Mouse (Mus musculus) midbrain, embryonic 16.5 days (tissue): ENCODE data around the gene Efcab7. TPM values are rescaled to one million over a fixed set of nuclear protein-coding genes. Genes with fewer than 3 reads are reported as not detected.

Experiments used
- ATAC-seq: fragments of 200-750 bp; cut with Nextera tagmentation; 2 replicates; pipeline ENCODE4 v1.8.0; 2017; ENCODE audit warnings: moderate TSS enrichment
- H3K27ac ChIP-seq: fragments of 300-500 bp; sonication (generic); 2 replicates; pipeline ENCODE4 v1.5.1; 2014; ENCODE audit warnings: mild to moderate bottlenecking, low read length, mixed read lengths
- H3K27me3 ChIP-seq: fragments of 300-500 bp; sonication (generic); 2 replicates; pipeline ENCODE4 v1.6.1; 2014; ENCODE audit warnings: low read depth, low read length, mixed read lengths; ENCODE audit not compliant: control insufficient read depth, insufficient read depth
- H3K36me3 ChIP-seq: fragments of 300-500 bp; sonication (generic); 2 replicates; pipeline ENCODE4 v1.6.1; 2014; ENCODE audit warnings: mild to moderate bottlenecking, low read length, moderate library complexity, mixed read lengths; ENCODE audit not compliant: control insufficient read depth, insufficient read depth
- H3K4me1 ChIP-seq: fragments of 300-500 bp; sonication (generic); 2 replicates; pipeline ENCODE4 v1.6.1; 2014; ENCODE audit warnings: mild to moderate bottlenecking, low read length, mixed read lengths; ENCODE audit not compliant: control insufficient read depth, insufficient read depth
- H3K4me2 ChIP-seq: fragments of 300-500 bp; sonication (generic); 2 replicates; pipeline ENCODE4 v1.6.1; 2014; ENCODE audit warnings: mild to moderate bottlenecking, low read length, mixed read lengths
- H3K4me3 ChIP-seq: fragments of 300-500 bp; sonication (generic); 2 replicates; pipeline ENCODE4 v1.5.1; 2014; ENCODE audit warnings: low read depth, mild to moderate bottlenecking, low read length, moderate library complexity, mixed read lengths
- H3K9ac ChIP-seq: fragments of 300-500 bp; sonication (generic); 2 replicates; pipeline ENCODE4 v1.6.1; 2014; ENCODE audit warnings: low read depth, low read length, mixed read lengths
- H3K9me3 ChIP-seq: fragments of 300-500 bp; sonication (generic); replicated peaks from 2 replicates; pipeline ENCODE4 v1.6.1; 2014; ENCODE audit warnings: mild to moderate bottlenecking, low read length, mixed read lengths; ENCODE audit not compliant: control insufficient read depth, poor library complexity, severe bottlenecking
- WGBS: fragments of 180-500 bp; shearing (Covaris S2); extraction: QIAGEN DNeasy Blood & Tissue Kit; methylation state at CpG from one replicate; pipeline ENCODE4 v1.1.7; 2014; 5-methylcytosine and 5-hydroxymethylcytosine counted together
- polyA plus RNA-seq: library from polyadenylated mRNA; unstranded; fragments of >200 nt; fragmentation: Nextera tagmentation; extraction: Ambion mirVana; gene quantifications from 2 replicates; pipeline ENCODE4 v1.2.1, GENCODE M21; 2015

Gene Efcab7
- polyA plus RNA-seq, 1 experiment from 2014 or later = 11.7 TPM

DNA sequence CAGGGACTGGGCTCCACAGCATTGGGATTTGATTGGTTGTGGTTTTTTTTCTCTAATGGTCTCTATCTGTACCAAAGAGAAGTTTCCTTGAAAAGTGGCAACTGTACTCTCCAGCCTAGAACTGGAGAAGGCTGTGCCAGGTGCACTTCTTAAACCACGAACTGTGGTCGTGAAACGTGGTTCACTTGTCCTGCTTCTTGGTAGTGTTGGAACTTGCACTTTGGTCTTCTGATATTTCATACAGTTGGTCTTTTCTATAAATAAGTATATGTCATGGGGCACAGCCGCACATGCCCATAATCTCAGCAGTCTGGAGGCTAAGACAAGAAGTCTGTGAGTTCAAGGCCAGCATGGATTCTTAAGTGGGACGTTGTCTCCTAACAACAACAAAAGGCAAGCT, 107.3 kb downstream of the Efcab7 start:
- Histone ChIP-seq H3K9me3 (no peaks in the 10 kb centered on the region), H3K4me2 (no peak overlapping the region), H3K27ac (no peak overlapping the region), H3K9ac (no peak overlapping the region), H3K4me3 (no peak overlapping the region), H3K4me1 (peaks cover 4% of the 10 kb centered on the region; the same call in 1 of the 2 replicates), H3K36me3 (no peaks in the 10 kb centered on the region; the same call in 1 of the 2 replicates), H3K27me3 (no peaks in the 10 kb centered on the region)
- WGBS = 96% methylated on average over 5 of the region's 5 CpGs
- ATAC-seq = no peak

DNA sequence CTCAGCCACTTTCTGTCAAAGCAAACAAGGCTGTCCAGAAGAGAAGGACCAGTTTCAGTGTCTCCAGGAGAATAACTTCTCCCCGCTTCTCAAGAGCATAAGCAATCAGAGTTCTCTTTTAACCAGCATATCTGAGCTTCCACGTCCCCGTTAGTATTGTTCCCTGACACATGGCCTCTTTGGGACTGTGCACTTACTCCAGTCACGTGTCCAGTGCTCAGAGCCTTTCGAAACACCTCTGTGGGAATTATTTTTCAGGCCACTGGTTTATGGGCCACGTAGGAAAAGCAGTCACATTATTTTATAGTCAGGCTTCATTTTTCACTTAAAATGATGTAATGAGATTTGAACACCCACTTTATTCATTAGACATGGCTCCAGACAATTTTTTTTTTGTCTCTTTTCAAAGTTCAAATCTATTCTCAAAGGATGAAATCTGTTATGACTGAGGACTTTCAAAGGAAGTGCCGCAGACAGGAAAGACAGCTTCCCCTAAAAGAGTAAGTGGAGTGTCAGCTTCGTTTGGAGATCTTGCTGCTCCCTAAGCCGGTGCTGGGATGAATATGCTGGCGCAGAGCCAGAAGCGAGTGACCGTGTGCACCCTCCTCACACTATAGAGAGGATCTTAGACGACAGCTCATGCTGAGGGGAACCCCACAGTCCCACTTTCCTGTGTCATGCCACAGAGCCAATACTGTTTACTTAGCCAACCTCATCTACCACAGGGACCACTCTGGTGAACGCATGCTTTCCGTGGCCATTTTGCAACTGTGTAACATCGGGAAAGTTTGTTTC, 110.9 kb downstream of the Efcab7 start:
- H3K27me3 ChIP-seq = no peaks in the 10 kb centered on the region
- no peak overlapping the region for H3K27ac ChIP-seq
- no peak overlapping the region for H3K9ac ChIP-seq
- H3K9me3 ChIP-seq = no peaks in the 10 kb centered on the region
- no peaks in the 10 kb centered on the region for H3K4me1 ChIP-seq
- H3K4me3 ChIP-seq = no peak overlapping the region
- 47% methylated on average over 16 of the region's 16 CpGs for WGBS
- H3K4me2 ChIP-seq = no peak overlapping the region
- ATAC-seq = no peak
- H3K36me3 ChIP-seq = no peaks in the 10 kb centered on the region; the same call in 1 of the 2 replicates

DNA sequence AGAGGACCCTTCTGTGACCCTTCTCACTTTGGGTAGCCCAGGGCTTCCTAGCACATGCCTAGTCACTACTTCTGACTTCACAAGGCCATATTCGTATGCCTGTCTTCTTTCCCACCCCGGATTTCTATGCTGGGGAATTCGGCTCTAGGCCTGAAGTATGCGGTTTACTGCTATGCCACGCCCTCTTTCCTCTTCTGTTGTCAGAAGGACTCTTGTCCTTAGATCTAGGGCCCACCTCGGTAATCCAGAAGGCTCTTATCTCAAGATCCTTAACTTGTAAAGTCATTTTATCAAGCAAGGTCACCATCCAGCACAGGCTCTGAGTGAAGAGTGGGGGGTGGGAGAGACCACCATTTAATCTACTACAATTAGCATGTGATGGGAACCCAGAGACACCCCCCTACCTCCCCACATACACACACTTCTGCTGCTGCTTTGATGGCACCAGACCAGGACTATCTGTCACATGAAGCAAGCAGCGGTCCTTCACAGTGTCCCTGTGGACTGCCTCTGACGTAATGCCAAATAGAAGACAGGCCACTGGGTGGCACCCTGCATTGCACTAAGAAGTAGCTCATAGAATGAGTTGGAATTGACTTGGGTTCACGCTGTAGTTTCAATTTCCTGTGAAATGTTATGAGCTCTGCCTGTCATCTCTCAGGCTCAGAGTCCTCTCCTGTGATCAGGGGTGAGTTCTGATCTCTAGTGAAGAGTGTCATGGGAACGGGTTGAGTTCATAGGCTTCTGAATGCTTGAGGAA, 112.8 kb downstream of the Efcab7 start:
- no peaks in the 10 kb centered on the region for H3K27me3 ChIP-seq
- no peak overlapping the region for H3K9ac ChIP-seq
- ATAC-seq = no peak
- no peak overlapping the region for H3K4me3 ChIP-seq
- H3K4me1 ChIP-seq = no peaks in the 10 kb centered on the region
- WGBS = 77% methylated on average over 10 of the region's 10 CpGs
- H3K9me3 ChIP-seq = no peaks in the 10 kb centered on the region
- no peak overlapping the region for H3K27ac ChIP-seq
- H3K4me2 ChIP-seq = no peak overlapping the region
- no peaks in the 10 kb centered on the region; the same call in 1 of the 2 replicates for H3K36me3 ChIP-seq

DNA sequence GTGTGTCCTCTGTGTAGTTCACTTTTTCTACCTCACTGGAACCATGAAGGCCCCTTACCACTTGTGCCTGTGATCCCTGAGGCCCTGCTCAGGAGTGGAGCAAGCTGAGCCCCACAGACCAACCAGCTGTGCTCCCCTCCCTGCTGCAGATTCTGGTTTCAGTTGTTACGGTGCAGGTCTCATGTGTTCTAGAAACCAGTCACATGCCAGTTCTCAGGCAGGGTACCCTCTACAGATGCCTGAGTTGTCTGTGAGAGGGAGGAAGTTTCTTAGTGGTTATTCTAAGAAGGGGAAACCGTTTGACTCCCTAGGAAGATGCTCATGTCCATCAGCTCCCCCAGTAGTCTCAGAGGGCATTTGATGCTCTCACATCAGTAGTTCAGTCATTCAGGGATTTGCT, 115.6 kb downstream of the Efcab7 start:
- Histone ChIP-seq H3K9ac (no peak overlapping the region), H3K9me3 (no peaks in the 10 kb centered on the region), H3K4me2 (no peak overlapping the region), H3K4me3 (no peak overlapping the region), H3K36me3 (no peaks in the 10 kb centered on the region), H3K27me3 (no peaks in the 10 kb centered on the region), H3K4me1 (no peaks in the 10 kb centered on the region), H3K27ac (no peak overlapping the region)
- WGBS = 79% methylated on average over 2 of the region's 2 CpGs
- no peak for ATAC-seq

DNA sequence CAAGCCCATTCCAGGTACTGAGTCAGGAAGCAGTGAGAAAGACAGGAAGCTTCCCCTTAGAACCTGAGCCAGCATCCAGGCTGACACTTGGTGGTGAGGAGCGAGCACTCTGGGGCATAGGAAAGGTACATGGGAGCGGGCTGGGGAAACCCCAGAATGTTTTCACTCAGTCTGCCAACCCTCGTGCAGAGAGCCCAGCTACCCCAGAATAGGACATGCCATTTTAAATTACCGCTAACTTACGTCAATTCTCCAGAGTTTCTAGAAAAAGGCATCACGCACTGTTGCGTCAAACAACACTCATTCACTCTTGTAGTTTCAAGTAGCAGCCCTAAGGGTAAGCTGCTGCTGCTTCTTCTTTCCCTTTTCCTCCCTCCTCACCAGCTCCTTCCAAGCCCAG, 116.0 kb downstream of the Efcab7 start:
- Histone ChIP-seq H3K4me2 (no peak overlapping the region), H3K4me3 (no peak overlapping the region), H3K9ac (no peak overlapping the region), H3K27ac (no peak overlapping the region), H3K27me3 (no peaks in the 10 kb centered on the region), H3K9me3 (no peaks in the 10 kb centered on the region), H3K4me1 (no peaks in the 10 kb centered on the region), H3K36me3 (no peaks in the 10 kb centered on the region)
- no peak for ATAC-seq
- 94% methylated on average over 7 of the region's 7 CpGs for WGBS

DNA sequence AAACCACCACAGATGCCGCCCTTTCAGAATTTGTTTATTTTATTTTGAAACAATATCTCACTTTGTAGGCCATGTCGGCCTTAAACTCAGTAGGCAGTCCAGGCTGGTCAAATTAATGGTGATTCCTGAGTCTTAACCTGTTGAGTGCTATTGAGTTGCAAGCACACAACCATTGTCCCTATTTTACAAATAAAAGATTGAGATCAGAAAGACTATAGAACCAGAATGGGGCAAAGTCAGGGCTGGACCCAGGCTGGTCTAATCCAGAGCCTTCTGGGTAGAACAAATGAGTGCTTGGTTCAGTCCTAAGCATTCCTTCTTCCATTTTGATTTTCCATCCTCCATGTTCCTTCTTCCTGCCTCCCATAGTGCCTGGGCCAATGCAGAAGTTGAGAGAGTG, 117.5 kb downstream of the Efcab7 start:
- no peaks in the 10 kb centered on the region for H3K9me3 ChIP-seq
- no peak overlapping the region for H3K27ac ChIP-seq
- H3K4me2 ChIP-seq = no peak overlapping the region
- WGBS = 89% methylated on average over 2 of the region's 2 CpGs
- H3K4me3 ChIP-seq = no peak overlapping the region
- H3K4me1 ChIP-seq = no peaks in the 10 kb centered on the region
- no peak overlapping the region for H3K9ac ChIP-seq
- ATAC-seq = no peak
- H3K27me3 ChIP-seq = no peaks in the 10 kb centered on the region
- no peaks in the 10 kb centered on the region for H3K36me3 ChIP-seq

DNA sequence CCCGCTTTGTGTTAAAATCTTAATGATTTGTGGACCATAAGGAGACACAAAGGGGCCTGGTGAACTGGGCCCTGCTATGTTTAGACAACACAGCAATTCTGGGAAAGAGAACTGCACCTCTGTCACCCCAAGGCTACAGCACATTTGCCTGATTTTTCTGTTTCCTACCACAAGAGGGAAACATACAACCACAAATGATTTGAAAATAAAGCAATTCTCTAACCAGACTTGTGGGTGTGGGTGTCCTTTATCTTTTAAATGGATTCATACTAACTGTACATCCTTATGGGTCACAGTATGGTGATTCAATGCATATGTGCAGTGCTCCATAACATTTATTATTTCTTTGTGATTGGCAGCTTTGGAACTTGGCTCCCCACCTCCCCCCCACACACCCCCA, 118.2 kb downstream of the Efcab7 start:
- H3K27me3 ChIP-seq = no peaks in the 10 kb centered on the region

DNA sequence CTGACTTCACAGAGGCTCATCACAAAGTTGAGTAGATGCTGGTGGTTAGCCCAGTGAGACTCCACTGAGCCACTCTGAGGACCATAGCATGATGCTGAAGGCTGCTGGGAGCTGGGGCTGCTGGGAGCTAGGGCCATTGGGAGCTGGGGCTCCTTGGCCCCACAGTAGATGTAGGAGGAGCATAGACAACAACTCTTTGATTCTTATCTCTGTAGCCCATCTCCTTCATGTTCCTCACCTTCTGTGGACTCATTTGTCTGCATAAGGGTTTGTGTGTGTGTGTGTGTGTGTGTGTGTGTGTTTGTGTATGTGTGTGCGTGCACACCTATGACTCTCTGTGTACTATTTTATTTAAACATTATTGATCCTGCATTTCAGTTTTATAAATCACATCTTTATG, 118.9 kb downstream of the Efcab7 start:
- H3K27me3 ChIP-seq = no peaks in the 10 kb centered on the region
- no peak overlapping the region for H3K27ac ChIP-seq
- no peak overlapping the region for H3K4me3 ChIP-seq
- no peak overlapping the region for H3K4me2 ChIP-seq
- WGBS = 96% methylated on average over 1 of the region's 1 CpGs
- ATAC-seq = no peak
- no peaks in the 10 kb centered on the region for H3K36me3 ChIP-seq
- H3K9ac ChIP-seq = no peak overlapping the region
- H3K9me3 ChIP-seq = no peaks in the 10 kb centered on the region
- H3K4me1 ChIP-seq = no peaks in the 10 kb centered on the region

More for the DNA sequence above, 118.2 kb downstream of the Efcab7 start:
- no peak overlapping the region for H3K27ac ChIP-seq
- no peak overlapping the region for H3K4me2 ChIP-seq
- no peak overlapping the region for H3K9ac ChIP-seq
- no peaks in the 10 kb centered on the region for H3K4me1 ChIP-seq
- H3K36me3 ChIP-seq = no peaks in the 10 kb centered on the region
- H3K4me3 ChIP-seq = no peak overlapping the region
- 86% methylated on average over 1 of the region's 1 CpGs for WGBS
- peak; percentile 68 for ATAC-seq
- H3K9me3 ChIP-seq = no peaks in the 10 kb centered on the region

DNA sequence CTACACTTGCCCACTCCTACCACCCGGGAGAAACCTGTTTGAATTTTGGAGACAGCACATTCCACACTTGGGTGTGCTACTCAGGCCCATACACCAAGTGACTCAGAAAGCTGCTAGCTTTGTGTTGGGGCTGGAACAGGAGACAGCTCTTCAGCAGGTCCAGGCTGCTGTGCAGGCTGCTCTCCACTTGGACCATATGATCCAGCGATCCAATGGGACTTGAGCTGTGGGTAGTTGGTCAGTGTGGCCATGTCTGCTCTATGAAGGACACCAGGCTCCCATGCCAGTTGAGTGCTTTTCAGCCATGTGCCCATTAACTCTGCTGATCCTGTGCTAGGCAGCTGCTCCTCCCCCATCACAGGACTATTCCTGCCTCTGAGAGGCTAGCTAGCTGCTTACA, 124.9 kb downstream of the Efcab7 start:
- 97% methylated on average over 2 of the region's 2 CpGs for WGBS
- no peaks in the 10 kb centered on the region for H3K36me3 ChIP-seq
- H3K9ac ChIP-seq = no peak overlapping the region
- no peak overlapping the region for H3K4me2 ChIP-seq
- ATAC-seq = no peak
- H3K4me3 ChIP-seq = no peak overlapping the region
- no peaks in the 10 kb centered on the region for H3K27me3 ChIP-seq
- H3K27ac ChIP-seq = no peak overlapping the region
- H3K9me3 ChIP-seq = no peaks in the 10 kb centered on the region
- H3K4me1 ChIP-seq = 0 out of 2 replicates have a peak, but pooled peaks cover 4% of the 10 kb centered on the region
